Mouse (Mus musculus) gastrocnemius, postnatal 4 days (tissue): Measurements from ENCODE around the gene Zdhhc1. TPM values are rescaled to one million over a fixed set of nuclear protein-coding genes. Genes with fewer than 3 reads are reported as not detected.
A peak's percentile ranks its signal among the peaks of the same experiment; 100 is the strongest.

Experiments
- DNase-seq, 2 experiments: peaks; one replicate each; pipeline ENCODE4 v3.0.0; 2021 to 2022; ENCODE audit warnings: low spot score in 2 of 2, mixed read lengths in 2 of 2
- total RNA-seq, 2 experiments: library from RNA; stranded (reverse); gene quantifications; 2 replicates each; pipeline ENCODE4 v1.2.3; 2021

The Zdhhc1 gene
- total RNA-seq, 2 experiments from 2014 or later, result 21.0 to 21.6 TPM

DNA sequence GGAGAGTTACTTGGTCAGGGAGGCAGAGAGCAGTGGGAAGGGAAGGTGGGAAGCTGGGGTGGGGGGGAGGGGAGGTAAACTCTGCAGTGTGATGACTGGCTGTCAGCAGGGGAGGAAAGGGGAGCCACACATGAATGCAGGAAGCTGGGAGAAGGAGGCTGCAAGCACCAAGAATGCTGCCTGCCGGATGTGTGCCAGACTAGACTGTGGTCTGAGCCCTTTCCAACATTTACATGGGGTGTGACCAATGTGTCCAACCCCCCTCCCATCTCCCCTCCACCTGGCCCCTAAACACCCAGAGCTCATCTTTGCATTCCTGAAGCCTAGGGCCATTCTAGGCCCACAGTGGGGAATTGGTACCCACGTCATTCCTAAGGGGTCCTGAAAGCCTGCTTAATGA lies 15.7 kb downstream of the Zdhhc1 start:
- DNase-seq, result no peak

DNA sequence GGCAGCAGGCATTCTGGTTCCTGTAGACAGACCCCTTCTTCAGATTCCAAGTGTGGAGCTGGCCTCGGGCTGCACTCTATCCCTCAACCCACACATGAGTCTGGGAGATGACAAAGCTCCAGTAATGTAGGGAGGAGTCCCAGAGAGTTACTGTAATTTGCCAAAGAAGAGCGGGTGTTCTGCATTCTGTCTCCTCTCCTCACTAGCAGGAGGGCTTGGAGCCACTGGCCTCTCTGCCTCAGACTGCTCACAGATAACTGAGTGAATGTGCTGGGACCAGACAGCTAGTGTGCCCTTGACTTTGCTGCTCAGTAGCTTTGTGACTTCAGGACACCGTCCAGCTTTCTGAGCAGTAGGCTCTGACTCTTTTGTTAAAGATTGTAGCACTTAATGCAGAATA lies 18.9 kb downstream of the Zdhhc1 start:
- no peak for DNase-seq

GRCm38 (mm10) chr8:105476628-105477413 lies 19.9 kb downstream of the Zdhhc1 start:
- DNase-seq, result peak in 1 of 2 experiments; percentile 73

DNA sequence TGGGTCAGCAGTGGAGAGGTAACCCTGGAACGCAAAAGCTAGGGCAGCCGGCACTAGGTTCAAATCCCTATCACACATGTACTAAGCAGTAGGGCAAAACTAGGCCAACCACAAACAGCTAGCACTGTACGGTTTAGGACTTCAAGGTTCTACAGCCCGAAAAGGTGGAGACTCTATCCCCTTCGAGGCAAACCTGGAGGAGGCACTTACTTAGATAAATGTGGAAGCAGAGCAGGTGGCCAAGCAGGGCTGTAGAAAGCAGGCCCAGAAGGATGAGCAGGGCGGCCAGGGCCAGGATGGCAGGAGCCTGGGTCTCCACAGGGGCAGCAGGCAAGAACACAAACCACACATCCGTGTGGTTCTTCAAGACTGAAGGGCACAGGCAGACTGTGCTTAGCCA lies 20.5 kb downstream of the Zdhhc1 start:
- DNase-seq, result no peak

DNA sequence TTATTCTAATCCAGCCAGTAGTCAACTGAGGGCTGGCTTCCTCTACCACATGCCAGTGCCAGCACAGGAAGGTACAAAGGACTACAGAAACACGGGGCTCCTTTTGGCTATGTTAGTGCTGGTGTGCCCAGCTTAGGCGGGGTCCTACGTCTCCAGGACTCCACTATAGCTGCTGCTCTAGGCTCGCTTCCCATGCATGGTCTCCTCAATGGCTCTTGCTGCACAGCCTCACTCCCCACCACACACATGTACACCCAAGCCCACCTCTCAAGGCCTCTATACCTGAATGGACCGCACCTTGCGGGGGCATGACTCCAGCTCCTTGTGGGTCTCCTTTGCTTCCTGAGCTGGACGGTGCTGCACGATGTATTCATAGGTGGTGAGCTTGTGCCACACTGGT lies 21.0 kb downstream of the Zdhhc1 start:
- DNase-seq, result no peak

DNA sequence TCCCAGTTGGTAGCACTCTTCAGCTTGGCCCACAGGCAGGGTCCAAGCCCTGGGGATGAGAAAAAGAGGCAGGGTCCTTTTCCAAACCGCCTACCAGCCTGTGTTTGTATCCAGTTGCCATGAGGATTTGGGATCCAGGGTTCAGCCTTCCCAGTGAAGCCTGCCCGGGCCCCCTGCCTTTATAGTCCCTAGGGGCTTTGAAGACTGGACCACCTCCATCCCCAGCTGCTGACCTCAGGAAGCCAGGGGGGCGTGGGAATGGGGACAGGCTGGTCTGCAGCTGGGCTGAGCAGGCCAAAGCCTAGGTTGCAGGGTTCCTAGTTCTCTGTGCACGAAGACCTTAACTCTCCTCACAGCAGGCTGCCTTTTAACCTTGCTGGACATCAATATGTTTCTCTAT lies 21.4 kb downstream of the Zdhhc1 start:
- DNase-seq, result peak in 1 of 2 experiments; percentile 74

DNA sequence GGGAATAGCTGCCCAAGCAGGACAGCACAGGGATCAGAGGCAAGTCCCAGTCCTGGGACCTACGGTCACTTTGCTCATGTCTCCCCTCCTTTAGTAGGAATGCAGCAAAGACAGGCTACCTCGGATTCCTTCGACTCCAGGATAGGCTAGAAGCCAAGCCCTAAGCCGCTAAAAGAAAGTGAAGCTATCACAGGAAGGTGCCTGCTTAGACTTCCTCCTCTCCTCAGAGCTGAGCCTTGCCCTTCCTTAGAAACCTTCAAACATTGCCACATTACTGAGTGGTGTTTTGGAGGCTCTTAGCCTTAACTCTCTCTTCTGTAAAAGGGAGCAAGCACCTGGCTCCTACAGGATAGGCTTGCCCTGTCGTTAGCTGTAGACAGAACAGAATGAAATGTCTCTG lies 22.0 kb downstream of the Zdhhc1 start:
- no peak for DNase-seq

GRCm38 (mm10) chr8:105473816-105474606 lies 22.7 kb downstream of the Zdhhc1 start:
- DNase-seq, result peak in 1 of 2 experiments; percentile 68

GRCm38 (mm10) chr8:105472983-105473382 lies 23.7 kb downstream of the Zdhhc1 start:
- no peak for DNase-seq

DNA sequence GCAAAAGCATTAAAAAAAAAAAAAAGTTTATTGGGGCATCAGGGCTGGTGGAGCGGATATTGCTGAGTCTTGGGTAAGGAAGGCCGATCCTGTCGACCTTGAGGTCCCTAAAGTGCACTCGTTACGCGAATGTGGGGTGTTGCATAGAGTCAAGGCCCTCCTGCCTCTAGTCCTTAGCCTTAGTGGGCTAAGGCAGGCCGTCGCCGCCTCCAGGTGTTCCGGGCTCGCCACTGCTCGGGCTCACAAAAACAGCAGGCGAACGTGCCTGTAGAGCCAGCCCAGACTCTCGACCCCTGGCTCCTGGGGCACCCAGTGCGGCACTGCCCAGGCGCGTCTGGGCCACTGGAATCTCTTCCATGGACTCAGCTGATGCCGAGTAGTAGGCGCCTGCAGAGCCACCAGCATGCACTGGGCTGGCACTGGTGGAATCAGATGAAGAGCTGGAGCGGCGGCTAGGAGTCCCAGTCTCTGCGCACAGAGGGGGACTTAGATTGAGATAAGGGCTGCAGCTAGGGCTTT lies 24.2 kb downstream of the Zdhhc1 start:
- no peak for DNase-seq

DNA sequence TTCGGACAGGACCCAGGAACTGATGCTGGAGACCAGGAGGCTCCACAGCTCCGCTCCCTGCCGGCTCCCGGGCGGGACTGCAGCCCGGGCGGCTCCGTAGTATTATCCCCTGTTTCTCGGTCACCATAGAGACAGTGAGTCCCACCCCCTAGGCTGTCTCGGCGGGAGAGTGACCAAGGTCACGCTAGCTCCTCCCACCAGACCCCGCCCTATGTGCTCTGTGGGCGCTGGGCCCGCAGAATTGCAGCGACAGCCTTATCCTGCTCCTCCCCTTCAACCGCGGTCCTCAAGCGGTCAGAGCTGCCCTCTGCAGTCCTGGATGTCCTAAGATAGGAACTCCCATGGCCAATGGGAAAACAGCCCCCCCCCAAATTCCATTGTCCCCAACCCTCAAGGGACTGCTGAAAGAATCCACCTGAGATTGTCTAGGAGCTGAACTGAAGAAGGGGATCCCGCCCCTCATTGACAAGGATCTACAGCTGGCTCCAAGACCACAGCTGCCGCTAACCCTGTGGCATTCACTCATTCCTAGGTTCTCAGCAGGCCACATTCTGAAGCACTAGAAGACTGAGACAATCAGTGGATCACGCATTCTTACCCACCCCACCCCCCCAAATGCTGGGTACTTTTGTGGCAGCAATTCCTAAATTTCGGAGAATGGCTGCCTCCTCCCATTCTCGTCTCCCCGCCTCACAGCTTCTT lies 25.2 kb downstream of the Zdhhc1 start, which contains the start of gene Tppp3:
Gene Tppp3 (minus strand): TSS at position 213 of the 702 bp plus-strand sequence.
- peak; percentile 90 to 96 for DNase-seq

DNA sequence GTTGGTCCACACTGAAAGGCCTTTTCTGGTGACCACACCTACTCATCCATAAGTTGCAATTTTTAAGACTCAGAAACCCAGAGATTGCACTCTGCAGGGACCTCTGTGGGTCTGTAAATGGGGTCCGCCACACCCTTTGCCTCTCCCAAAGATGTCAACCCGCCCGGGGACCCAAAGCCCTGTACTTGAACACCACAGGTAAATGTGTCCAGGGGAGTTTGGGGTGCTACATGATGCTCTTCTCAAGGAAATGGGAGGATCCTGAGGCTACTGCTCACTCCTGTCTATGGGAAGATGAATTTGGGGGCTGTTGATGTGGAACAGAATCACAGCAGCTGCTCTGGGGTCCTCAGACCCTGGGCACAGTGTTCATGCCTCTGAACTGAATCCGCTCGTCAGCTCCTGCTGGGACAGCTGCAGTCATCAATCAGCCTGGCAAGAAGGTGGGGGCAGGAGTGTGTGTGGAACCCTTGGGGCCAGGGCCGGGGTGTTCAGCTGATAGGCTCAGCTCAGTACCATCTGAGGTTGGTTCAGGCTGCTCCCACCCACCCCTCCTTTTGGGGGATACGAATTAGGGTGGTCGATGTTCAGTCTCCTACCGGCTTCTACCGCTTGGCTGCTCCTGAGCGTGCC lies 25.9 kb downstream of the Zdhhc1 start:
- no peak for DNase-seq

DNA sequence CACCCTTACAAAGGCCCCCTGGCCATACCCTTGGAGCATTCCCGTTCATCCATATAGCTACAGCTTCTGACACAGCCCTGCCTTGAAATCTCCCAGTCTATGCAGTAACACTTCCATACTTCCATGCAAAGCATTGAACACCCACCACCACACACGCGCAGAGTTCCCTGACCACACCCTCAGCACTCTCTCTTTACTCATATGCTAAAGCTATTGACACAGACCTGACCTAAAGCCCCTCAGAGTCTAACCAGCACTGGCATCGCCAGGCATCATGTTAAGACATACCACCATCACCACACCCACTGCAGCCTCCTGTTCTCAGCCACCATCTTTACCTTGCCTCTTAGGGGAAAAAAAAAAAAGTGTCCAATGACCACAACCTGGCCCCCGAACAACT lies 26.4 kb downstream of the Zdhhc1 start:
- no peak for DNase-seq

- no peak for DNase-seq
These were observed 26.9 kb downstream of the Zdhhc1 start for GRCm38 (mm10) chr8:105469816-105470215.

- peak in 1 of 2 experiments; percentile 50 for DNase-seq
These were observed 27.5 kb downstream of the Zdhhc1 start for GRCm38 (mm10) chr8:105469041-105469695.

DNA sequence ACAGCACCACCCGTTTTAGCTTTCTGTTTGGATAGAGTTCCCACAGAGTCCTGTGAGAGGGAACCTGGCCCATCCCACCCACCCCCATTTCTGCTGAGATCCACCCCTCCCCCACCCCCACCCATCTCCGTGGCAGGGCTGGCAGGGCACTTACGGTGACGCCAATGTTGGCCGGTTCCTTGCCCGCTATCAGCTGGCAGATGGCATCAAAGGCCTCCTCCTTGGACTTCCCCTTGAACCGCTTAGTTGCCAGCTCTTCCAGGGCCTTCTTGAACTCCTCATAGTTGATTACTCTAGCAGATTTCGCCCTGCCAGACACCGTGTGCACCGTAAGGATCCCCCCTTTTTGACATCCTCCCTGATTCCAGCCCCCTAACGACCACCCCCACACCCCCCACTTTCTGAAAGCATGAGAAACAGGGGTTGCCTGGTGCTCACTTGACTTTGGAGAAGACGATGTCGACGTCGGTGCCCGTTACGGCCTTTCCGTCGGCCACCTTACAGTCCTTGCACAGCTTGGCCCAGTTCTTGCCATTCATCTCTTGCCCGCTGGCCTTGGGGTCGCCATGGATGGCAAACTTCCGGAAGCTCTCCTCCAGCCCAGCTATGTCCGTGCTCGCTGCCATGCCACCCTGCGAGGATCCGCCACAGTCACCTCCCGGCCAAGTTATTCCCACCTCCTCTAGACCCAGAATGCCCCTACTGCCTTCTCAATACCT lies 28.5 kb downstream of the Zdhhc1 start:
- no peak for DNase-seq

DNA sequence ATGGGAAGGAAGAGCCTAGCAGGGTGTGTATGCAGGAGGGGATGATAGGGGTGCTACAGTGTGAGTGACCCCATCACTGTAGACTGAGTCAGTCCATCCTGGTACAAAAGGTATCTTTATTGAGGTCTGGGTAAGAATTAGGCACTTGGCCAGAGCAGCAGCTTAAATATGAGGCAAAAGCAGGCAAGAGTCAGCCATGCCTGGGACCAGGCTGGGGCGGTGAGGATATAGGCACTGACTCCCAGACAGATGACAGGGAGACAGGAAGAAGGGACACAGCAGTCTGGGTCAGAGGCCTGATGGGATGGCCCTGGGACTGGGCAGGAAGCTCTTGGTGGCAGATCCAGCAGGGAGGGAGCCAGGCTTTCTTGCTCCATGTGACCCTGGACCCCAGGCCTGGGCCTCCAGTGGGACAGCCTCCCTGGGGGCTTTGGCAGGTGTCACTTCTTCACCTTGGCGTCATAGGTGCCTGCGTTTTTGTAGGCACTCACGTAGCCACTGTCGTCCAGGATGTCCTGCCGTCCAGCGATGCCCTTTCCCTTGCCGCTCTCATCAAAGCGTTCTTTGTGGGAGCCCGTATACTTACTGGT lies 29.2 kb downstream of the Zdhhc1 start:
- DNase-seq, result no peak

DNA sequence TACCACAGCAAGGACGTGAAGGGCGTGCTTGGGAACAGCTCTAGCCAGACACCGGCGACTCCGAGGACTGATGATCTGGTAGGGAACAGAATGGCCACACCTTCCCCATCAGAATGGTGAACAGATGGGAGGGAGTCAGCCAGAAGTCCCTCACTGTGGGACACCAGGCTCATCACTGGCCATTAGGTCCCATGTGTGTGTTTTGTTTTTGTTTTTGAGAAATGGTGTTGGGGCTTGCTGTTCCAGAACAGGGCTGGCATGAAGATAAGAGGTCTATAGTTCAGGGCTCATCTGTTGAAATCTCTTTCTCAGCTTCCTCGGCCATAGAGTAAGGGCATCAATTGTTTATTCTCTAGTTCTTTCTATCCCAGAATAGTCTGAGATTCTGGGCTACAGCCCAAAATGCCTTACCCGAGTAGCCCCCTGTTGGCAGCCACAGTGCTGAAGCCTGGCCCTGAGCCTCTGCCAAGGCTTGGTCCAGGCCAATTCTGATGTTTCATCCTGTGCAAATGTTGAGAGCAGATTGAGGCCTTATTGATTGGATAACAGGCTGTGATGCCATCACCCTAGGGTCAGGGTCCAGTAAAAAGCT lies 29.9 kb downstream of the Zdhhc1 start:
- DNase-seq, result no peak

DNA sequence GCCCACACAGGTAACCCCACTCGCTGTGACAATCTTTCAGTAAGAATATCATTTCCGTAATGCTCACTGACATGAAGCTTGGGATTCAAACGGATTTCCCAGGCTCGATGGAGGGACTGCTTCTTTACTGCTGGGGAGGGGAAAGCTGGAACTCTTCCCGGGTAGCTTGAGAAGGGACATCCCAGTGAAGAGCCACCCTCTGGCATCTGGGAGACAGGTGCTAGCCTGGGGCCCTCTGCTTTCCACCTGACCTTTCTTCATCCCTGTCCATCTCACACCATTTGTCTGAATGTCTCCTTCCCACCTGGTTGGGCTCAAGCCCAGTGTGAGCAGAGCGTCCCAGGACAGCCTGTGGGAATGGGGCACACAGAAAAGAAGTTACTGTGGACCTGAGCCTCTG lies 30.5 kb downstream of the Zdhhc1 start:
- no peak for DNase-seq
